Mouse (Mus musculus) ovary, postnatal 10 days (tissue): ENCODE data around the gene Hpse2.
"Not testable (repeated sequence)": the region's sequence is repeated elsewhere in the genome, so short reads cannot be mapped to it uniquely, and the experiment has no call there.

ENCODE experiments used
- DNase-seq: peaks from one replicate; pipeline ENCODE4 v3.0.0; 2022; ENCODE audit warnings: low spot score

The Hpse2 gene

GRCm38 (mm10) chr19:43388017-43388904, at the start of gene Hpse2:
Hpse2 (minus strand) TSS chr19:43388355.
- no peak for DNase-seq

- DNase-seq, result no peak
Measured at GRCm38 (mm10) chr19:43427446-43428224, 39.5 kb upstream of the Hpse2 start.

- no peak for DNase-seq
Measured at GRCm38 (mm10) chr19:43424082-43424481, 35.9 kb upstream of the Hpse2 start.

- DNase-seq, result no peak
Measured at GRCm38 (mm10) chr19:43420506-43420905, 32.4 kb upstream of the Hpse2 start.

- DNase-seq, result no peak
Measured at GRCm38 (mm10) chr19:43415565-43415964, 27.4 kb upstream of the Hpse2 start.

- DNase-seq, result no peak
Measured at GRCm38 (mm10) chr19:43407181-43407580, 19.0 kb upstream of the Hpse2 start.

GRCm38 (mm10) chr19:43396327-43396726, 8.2 kb upstream of the Hpse2 start:
- DNase-seq, result no peak

- DNase-seq, result no peak
Measured at GRCm38 (mm10) chr19:43387071-43387770, 934 bp downstream of the Hpse2 start.

GRCm38 (mm10) chr19:43386041-43386952, 1.9 kb downstream of the Hpse2 start:
- no peak for DNase-seq

GRCm38 (mm10) chr19:43385451-43385850, 2.7 kb downstream of the Hpse2 start:
- no peak for DNase-seq

GRCm38 (mm10) chr19:43384978-43385431, 3.1 kb downstream of the Hpse2 start:
- DNase-seq, result no peak

- no peak for DNase-seq
Measured at GRCm38 (mm10) chr19:43384346-43384977, 3.7 kb downstream of the Hpse2 start.

GRCm38 (mm10) chr19:43358830-43359229, 29.3 kb downstream of the Hpse2 start:
- no peak for DNase-seq

GRCm38 (mm10) chr19:43311125-43311524, 77.0 kb downstream of the Hpse2 start:
- DNase-seq, result no peak

GRCm38 (mm10) chr19:43306756-43307155, 81.4 kb downstream of the Hpse2 start:
- DNase-seq, result no peak

- not testable (repeated sequence) for DNase-seq
Measured at GRCm38 (mm10) chr19:43281336-43281735, 106.8 kb downstream of the Hpse2 start.

- DNase-seq, result no peak
Measured at GRCm38 (mm10) chr19:43243993-43244392, 144.2 kb downstream of the Hpse2 start.

- no peak for DNase-seq
Measured at GRCm38 (mm10) chr19:43231711-43232110, 156.4 kb downstream of the Hpse2 start.

- DNase-seq, result no peak
Measured at GRCm38 (mm10) chr19:43193562-43193961, 194.6 kb downstream of the Hpse2 start.

GRCm38 (mm10) chr19:43175437-43175965, 212.7 kb downstream of the Hpse2 start:
- no peak for DNase-seq
